Mouse (Mus musculus): Measurements from ENCODE around the gene Gpr162.

GRCm38 (mm10) chr6:124836411-124836810 is 27.4 kb downstream of the Gpr162 start:
- TF ChIP-seq HCFC1 (IDR thresholded peaks at IDR 0.05; ENCODE audit: borderline replicate concordance, insufficient read depth, low read length) (no peak), CHD2 (IDR thresholded peaks at IDR 0.05; ENCODE audit: low read depth, low read length) (no peak), ZNF384 (IDR thresholded peaks at IDR 0.05; ENCODE audit: low read depth, low read length) (no peak), MAFK (IDR thresholded peaks at IDR 0.05; ENCODE audit: insufficient read depth, low read depth, low read length) (no peak), ZC3H11A (IDR thresholded peaks at IDR 0.05; ENCODE audit: borderline replicate concordance, low read depth, low read length) (no peak)

All from ES-E14 (cell line).